Mouse (Mus musculus) neural tube, embryonic 10.5 days (tissue): ENCODE data around the gene Zfp827.

Experiments
- DNase-seq: peaks from one replicate; pipeline ENCODE4 v3.0.0-alpha.2; 2017; ENCODE audit warnings: low spot score; ENCODE audit errors: extremely low spot score

Zfp827 gene

DNA sequence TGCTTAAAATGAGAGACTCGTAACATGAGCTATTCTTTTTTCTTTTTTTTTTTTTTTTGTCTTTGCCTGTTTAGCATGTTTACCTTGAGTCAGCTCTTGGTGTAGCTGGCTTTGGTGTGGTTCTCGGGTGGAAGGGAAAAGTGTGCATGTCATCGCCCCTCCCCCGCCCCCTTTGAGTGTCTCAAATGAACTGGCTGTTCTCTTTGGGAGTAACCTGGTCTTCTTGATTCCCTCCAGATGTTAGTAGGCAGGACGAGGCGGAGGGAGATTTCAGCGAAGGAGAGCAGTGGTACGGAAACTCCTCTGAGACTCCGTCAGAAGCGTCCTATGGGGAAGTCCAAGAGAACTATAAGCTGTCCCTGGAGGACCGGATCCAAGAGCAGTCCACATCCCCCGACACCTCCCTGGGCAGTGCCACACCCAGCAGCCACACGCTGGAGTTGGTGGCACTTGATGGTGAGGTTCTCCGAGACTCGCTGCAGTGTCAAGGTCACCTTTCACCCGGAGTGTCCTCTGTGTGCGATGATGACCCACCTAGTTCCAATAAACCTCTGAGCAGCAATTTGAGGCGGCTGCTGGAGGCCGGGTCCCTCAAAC, 31.9 kb downstream of the Zfp827 start:
- peak; percentile 19 for DNase-seq

DNA sequence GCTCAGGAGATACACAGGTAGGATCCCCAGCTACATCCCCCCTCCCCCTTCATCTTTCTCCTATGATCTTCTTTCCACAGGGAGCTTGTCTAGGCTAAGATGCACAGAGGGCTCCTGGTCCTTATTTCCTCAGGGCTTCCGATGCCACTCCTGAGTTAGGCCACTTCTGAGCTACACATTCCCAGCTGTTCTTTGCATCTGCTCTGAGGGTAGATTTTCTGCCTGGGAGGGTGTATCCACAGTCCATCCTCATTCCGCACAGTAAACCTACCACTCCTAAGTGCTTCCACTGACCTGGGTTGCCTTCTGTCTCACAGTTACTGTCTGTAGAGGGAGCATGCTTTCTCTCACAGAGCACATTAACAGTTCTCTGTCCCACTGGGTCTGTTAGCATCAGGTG, 37.7 kb downstream of the Zfp827 start:
- DNase-seq: no peak

DNA sequence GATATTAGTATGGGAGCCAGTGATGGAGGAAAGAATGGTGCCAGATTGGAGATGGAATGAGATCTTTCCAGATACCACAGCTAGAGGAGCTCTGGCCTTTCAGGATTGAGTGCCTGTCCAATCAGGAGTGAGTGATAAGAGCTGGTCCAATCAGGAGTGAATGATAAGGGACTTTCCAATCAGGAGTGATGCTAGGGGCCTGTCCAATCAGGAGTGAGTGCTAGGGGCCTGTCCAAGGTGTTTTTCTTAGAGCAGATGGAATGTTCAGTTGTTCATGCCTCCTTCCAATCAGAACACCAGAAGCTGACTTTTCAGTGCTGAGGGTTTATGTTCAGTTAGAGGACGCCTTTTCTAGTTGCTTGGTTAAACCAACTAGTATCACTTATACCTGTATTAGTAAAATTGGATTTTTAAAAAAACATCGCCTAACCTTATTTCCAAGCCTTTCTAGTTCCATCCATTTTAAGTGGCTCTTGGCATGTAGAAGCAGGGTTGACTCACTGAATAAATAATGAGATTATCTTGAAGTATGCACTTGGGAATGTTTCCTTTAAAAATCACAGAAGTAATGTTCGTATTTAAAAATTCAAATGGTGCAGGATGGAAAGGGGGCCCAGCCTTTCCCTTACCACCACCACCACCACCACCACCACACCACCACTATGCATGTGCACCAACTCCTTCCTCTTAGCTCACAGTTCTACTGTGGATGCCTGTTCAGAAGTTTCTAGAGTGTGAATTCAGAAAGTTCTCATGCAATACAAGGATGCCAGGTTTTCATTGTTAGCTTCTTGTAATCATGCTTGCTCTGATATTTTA, 39.8 kb downstream of the Zfp827 start:
- DNase-seq: no peak

DNA sequence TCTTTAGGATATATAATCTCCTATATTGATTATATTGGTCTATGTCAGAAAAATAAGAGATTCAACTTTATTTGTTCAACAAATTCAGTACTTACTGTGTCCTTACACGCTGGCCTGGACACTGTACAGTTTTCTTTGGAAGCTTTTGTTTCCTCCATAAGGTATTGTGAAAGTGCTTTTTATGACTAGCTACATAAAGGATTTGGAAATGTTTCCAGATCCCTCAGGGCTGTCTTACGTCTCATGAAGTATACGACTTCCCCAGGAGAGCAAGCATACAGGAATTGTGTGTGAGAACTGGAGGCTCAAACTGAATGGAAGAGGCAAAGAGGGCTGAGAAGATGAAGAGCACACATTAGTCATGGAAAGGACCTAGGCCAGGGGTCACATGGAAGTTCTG, 45.1 kb downstream of the Zfp827 start:
- no peak for DNase-seq

GRCm38 (mm10) chr8:79074986-79075385, 46.7 kb downstream of the Zfp827 start:
- DNase-seq: no peak

- DNase-seq: no peak
These were observed 49.0 kb downstream of the Zfp827 start for GRCm38 (mm10) chr8:79077256-79077655.

DNA sequence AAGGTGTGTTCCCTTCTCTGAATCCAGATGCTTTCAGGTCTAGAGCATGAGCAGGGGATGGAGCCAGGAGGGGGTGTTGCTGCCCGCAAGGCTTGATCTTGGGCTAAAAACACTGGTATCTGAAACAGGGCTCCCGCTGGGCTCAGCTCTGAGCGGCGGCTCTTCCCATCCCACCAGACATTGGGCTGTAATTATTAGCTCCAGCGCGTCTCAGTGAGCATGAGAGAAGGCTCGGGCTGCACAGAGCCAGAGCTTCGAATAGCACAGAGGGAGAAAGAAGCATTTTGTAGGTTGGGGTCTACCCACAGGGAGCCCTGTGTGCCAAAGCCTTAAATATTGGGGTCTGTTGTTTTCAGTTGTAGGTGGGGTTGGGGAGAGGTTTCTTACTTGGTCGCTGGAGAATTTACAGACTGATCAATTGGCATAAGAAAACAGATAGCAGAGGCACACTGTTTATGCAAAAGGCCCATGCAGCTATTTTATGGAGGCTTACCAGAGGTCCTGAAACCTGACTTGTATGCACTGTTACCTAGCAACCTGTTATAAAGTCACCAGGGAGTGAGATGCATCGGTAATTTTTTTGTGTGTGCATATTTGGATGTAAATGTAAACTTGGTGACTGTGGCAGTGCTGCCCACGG, 50.4 kb downstream of the Zfp827 start:
- DNase-seq: no peak

GRCm38 (mm10) chr8:79079196-79079561, 50.9 kb downstream of the Zfp827 start:
- DNase-seq: no peak

- no peak for DNase-seq
These were observed 52.0 kb downstream of the Zfp827 start for GRCm38 (mm10) chr8:79080096-79080739.

- no peak for DNase-seq
These were observed 53.1 kb downstream of the Zfp827 start for GRCm38 (mm10) chr8:79081333-79081732.

- no peak for DNase-seq
These were observed 53.7 kb downstream of the Zfp827 start for GRCm38 (mm10) chr8:79081955-79082354.

- no peak for DNase-seq
These were observed 55.5 kb downstream of the Zfp827 start for GRCm38 (mm10) chr8:79083461-79084358.

DNA sequence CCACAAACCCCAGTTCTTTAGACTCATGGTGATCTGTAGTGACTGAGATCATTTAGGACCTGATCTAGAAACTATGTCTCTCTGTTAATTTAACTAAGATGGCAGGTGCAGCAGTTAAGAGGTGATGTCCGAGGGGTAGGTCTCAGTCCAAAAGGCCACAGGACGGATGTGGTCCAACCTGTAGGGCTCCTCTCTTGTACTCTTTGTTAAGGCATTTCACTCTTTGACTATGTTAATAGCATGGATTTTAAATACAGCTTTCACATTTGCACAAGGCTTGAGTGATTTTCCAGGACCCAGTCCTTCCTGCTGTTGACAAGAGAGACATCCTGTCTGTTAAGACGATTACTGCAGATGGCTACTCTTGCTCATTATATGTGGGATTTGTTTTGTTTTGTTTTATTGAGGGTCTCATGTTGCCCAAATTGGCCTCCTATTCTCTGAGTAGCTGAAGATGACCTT, 56.2 kb downstream of the Zfp827 start:
- DNase-seq: no peak

GRCm38 (mm10) chr8:79094422-79094821, 66.2 kb downstream of the Zfp827 start:
- no peak for DNase-seq

- no peak for DNase-seq
These were observed 66.9 kb downstream of the Zfp827 start for GRCm38 (mm10) chr8:79095162-79095561.

DNA sequence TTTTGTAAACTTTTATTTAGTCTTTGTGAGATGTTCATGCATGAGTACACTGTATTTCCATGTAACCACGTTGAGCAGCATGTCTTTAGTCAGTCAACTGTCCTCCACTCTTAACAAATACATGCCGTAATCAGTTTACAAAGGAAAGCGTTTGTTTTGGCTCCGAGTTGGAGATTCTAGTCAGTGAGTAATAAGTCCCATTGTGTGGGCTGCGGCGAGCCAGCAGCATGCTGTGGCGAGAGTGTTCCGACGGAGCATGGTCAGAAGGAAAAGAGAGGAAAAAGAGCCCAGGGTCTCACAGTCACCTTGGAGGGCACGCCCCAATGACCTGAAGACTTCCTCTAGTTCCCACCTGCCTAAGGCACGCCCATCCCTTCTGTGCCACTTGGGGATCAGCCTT, 68.7 kb downstream of the Zfp827 start:
- DNase-seq: no peak

GRCm38 (mm10) chr8:79102707-79103106, 74.5 kb downstream of the Zfp827 start:
- DNase-seq: no peak

DNA sequence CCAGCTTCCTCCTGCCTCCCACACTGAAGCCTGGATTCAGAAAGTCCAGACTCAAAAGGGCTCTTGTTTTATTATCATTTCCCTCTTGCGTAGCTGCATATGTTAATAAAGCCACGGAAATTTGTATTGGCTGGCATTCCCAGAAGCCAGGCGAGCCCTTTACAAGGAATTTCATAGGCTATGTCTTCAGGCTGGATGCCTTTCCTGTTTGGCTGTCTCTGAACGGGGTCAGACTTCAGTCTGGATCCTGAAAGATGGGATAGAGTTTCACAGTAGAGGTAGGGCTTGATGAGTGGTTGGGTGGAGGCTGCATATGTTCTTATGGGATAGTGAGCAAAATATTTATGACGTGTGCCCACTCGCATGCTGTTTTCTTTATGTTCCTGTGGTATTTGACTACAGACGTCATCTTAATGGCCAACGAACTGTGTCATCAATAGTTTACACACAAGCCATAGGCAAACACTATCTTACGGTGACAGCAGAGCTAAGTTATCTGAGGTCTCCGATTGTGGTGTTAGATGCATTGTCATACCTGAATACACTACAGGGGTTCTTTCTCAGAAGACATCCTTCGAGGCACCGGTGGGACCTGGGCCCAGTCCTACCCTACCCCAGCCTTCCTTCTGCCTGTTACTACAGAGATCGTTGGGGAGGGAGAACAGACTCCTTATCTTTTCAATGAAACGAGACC, 75.1 kb downstream of the Zfp827 start:
- DNase-seq: no peak

DNA sequence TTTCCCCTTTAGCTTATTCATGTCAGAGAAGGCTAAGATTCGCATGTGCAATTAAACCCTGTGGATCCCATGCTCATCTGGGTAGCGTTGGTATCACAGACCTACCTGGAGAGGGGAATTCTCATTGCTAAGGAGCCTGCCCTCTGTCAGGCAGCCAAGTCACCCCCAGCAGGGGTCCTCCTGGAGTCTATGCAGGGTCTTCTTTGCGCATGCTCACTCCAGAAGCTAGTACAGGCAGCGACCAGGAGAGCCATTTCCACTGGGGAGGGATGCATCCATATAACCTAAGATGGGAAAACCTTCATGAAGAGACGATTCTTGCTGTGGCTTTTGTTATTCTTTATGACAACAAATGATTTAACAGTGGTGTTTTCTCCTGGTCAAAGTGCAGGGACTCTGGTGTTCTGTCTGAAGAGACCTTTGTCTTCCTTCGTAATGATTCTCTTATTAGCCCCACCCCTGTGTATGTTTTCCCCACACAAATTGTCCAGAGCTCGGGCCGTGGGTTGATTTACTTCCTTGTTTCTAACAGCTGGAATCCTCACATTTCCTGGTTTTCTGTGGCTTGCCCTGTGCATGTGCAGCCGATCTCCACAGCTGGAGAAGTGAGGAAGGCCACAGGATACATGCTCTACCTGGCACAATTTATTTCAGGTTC, 75.8 kb downstream of the Zfp827 start:
- DNase-seq: no peak

GRCm38 (mm10) chr8:79104634-79105033, 76.4 kb downstream of the Zfp827 start:
- DNase-seq: no peak
